Mouse (Mus musculus) gastrocnemius, postnatal 10 days (tissue): Measurements from ENCODE around the gene Slc39a10. TPM values are rescaled to one million over a fixed set of nuclear protein-coding genes. Genes with fewer than 3 reads are reported as not detected.
"Not testable (repeated sequence)": the region's sequence is repeated elsewhere in the genome, so short reads cannot be mapped to it uniquely, and the experiment has no call there.

Experiments used
- DNase-seq: peaks from one replicate; pipeline ENCODE4 v3.0.0; 2021; ENCODE audit warnings: mixed read lengths
- total RNA-seq, 2 experiments: library from RNA; stranded (reverse); gene quantifications; 2 replicates each; pipeline ENCODE4 v1.2.3; 2021

Gene Slc39a10
- total RNA-seq, 2 experiments from 2014 or later = 8.9 to 12.7 TPM

DNA sequence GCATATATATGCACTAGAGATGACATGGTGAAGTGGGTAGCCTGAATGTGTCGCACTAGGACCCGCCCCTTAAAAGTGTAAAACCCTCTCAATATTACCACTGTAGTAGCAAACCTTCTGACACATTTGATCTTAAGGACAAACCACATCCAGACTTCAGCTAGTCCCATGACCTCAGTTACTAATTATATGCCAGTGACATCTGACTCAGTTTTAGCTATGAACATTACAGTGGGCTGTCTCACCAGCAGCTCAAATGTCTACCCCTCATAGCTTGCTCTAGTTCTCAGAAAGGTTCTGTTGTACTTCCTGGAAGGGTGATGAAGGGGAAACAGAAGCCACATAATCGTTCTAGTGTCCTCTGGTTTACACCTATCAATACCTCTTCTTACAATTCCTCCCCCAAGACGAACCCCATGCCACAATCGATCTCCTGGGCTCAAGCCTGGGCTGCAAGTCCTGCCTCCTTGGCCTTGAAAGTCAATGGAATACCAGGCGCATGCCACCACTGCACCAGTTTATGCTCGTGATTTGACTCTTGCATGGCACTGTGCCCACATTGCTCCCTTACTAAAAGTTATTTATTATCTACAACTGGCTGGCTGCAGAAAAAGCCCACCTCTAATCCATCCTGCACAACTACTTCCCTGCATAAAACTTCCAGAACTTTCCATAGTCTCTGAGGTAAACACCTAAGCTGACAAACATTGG lies 28.3 kb downstream of the Slc39a10 start:
- DNase-seq = no peak

DNA sequence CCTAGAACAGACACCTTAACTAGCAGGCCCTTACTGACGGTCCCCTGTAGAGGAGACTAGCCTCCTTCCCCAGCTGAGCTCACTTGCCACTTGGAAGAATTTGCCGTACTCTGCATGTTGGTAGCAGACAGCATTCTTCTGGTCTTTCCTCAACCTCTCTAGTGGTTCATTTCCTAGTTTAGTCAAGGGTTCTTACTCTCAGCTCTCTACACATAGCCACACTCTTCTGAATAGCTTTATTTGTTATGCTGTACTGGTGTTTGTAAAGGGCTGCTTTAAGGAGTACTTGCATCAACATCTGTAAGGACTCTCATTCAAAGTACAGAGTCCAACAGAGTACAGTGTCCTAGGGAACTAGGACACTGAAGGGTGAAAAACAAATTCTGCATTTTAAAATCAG lies 29.2 kb downstream of the Slc39a10 start:
- DNase-seq = no peak

DNA sequence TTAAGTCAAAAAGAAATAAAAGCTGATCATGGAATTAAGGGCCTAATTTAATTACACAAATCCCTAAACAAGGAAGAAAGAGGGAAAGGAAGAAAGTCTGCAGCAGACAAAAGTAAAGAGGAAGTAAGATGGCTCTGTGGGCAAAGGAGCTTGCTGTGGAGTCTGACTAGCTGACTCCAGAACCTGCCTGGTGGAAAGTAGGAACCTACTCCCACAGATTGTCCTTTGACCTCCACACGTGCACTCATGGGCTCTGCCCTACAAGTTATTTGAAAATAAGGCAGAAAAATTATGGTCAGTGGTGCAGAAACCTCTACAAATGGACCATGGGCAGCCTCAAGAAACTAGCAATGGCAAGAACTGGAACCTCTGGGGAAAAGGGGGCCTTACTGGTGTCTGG lies 32.6 kb downstream of the Slc39a10 start:
- no peak for DNase-seq

DNA sequence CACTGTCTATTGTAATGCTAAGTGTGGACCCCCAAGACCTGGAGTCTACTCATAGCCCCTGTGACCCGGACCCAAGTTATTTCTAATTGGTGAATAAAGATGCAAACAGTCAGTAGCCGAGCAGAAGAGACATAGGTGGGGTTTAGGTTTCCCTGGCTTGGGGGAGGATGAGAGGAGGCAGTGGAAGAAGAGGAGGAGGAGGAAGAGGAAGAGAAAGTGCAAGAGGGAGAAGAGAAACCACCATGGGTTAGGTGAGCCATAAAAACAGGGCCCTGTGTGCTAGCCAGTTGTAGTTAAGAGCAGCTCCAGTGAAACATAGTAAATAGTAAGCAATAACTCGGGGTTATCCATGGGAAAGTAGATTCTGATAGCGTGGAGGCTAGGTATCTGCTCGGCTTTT lies 34.1 kb downstream of the Slc39a10 start:
- DNase-seq = no peak

DNA sequence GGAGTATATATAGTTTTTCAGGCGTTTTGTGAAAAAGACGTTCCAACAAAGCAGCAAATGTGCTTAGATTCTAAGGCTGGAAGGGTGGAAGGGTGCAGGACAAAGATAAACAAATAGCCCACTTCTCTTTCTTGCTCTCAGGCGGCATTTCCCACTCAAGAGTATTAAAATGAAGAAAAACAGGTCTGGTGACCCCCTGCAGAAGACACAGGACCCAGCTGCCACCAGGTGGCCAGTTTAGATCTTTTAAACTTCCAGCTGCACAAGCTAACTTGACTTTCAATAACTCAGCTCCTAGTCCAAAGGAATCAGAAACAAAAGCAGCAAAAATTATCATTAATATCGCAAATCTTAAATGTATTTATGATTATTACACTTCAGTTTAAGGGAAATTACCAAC lies 36.2 kb downstream of the Slc39a10 start:
- DNase-seq = no peak

DNA sequence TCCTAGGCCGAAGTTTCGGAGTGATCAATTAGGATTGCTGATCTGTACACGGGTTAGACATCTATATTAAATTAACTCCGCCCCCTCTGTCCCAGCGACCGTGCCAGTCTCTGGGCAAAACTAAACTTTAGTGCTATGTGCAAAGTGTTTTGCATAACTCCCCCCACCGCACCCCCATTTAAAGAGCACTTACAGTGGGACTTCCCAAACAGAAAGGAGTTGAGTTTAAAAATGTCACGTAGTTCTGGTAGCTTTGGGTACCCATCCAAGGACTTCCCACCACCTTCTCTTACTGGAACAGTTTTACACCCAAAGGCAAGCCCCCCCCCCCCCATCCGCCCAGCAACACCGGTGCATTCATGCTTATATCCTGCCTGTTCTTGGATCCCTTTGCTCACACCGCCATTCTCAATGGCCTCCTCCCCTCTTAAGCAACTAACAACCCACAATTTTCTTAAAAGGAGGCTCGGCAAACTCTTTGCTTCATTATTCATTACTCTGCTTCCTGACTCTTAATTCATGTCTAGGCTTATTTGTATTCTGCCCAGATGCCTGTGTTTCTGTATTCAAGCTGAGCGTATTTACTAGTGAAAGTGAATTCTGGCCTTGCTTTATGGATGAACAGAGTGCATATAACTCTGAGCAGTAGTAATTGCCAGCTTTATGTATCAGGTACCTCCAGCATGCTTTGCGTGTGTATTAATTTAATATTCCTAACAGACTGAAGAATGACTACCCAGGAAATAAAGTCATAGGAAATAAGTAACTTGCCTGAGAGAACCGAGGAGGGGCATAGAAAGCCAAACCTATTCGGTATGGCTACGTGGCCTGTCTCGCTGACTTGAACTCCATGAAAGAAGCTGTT lies 38.4 kb downstream of the Slc39a10 start:
- no peak for DNase-seq

DNA sequence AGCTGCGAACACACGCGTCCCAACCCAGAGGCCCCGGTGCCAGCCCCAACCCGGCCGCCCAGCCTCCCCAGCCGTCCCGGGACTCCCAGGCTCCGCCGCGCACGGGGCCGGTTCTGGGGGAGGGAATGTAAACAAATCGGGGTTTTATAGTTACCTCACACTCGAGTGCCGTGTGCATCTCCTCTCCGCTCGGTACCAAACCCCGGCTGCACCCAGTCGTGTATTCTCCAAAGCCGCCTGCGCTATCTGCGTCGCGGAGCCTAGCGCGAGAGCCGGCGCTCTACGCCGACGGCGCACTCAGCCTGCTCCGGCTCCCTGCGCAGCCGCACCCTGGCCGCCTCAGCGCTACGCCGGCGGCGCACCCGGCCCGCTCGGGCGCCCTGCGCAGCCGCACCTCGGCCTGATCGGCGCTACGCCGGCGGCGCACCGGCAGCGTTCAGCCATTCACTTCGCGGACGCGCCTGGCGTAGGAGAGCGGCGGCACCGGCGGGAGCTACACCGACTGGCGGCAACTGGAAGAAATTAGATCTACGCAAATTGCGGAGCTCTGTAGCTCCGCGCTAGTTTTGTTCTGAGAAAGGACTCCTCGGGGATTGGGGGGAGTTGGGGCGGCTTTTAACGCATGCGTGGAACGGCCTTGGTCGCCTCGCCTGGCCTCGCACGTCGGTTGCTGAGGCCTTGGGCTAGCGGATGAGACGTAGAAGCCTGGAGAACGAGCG lies 39.2 kb downstream of the Slc39a10 start:
- peak; percentile 98 for DNase-seq

DNA sequence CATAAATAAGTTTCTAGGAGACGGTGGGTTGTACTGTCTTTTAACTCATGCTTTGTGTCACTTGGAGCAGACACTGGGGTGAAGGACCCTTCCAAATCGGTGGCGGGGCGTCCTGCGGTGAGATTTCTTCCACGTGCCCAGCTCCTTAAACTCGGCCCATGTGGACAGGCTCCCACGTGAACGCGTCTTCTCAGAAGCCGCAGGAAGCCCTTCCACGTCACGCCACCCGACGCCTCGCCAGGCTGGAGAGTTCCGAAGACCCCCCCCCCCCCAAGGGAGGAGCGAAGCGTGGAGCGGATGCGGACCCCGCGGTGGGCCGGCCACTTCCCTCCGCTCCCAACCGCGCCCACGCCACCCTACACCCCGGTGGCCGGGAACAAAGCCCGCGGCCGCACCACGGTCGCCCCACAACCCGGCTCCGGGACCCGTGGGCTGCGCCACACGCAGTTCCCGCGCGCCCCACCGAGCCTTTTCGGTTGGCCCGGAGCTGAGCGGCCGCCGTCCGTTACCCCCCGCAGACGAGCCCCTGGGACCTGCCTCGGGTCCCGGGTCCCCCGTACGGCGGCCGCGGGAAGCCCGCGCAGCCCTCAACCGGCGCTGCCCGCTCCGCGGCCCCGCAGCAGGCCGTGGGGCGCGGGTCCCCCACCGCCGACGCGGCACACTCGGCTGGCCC lies 39.9 kb downstream of the Slc39a10 start:
- DNase-seq = peak; percentile 68

DNA sequence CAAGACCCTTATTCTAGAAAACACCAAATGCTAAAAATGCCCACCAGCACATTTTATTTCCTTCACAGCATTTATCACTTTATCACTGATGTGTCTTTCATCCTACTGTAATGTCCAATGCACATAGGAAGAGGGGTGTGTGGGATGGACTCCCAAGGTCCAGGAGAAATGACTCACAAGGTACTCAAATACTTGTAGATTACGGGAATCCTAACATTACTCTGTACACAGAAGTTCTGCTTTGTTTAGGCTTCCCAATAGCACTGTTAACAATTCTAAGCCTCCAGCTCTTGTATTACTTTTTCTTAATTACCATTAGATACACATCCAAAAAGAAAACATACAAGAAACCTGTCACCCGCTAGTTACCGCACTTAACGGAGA lies 40.4 kb downstream of the Slc39a10 start:
- DNase-seq = no peak

DNA sequence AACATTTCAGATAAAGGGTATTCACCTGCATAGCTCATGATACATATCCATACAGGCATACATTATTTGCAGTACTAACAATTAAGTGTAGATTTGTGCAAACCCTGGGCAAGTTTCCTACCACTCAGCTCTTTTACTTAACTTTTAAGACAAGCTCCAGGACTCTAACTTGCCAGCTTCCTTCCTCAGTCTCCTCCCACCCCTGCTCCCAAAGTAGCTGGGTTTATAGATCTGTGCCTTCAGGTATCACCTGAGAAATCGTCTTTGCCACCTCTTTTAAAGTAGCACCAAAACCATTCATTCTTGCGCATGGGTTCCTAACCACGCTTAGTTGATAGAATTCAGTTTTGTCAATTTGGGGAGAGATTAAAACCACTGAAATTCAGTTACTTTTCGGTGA lies 41.1 kb downstream of the Slc39a10 start:
- DNase-seq = no peak

DNA sequence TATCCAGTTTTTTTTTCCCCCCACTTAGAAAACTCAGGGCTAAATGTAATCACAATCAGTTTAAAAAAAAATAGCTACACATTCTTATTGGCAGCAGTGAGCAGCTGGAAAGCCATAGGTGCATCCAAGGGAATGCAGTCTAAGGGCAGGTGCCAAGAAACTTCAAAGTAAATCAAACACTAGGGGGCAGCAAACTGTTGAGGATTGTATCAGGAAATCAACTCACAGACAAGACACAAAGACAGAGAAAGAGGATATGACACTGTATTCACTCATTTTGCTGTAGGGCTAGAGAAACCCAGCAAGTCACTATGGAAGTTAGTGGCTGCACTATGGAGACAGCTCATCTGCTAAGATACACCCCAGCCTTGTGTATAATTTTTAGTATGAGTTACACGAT lies 42.9 kb downstream of the Slc39a10 start:
- DNase-seq = peak; percentile 33

DNA sequence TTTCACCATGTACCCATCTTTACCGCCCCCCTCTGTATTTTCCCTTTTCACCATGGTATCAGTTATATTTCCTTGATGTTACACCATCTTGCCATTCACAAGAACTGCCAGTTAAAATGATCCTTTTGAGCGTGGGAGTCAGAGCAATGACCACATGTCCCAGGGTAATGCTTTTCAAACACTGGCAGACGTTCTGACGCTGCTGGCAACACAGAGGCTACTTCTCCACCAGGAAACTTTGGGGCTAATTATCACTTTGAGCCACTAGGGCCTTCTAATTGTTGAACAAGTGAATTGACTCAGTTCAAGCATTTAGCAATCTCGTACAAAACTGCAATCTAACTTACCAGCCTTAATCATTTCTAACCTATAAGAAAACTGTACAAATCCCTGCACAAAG lies 47.4 kb downstream of the Slc39a10 start:
- no peak for DNase-seq

DNA sequence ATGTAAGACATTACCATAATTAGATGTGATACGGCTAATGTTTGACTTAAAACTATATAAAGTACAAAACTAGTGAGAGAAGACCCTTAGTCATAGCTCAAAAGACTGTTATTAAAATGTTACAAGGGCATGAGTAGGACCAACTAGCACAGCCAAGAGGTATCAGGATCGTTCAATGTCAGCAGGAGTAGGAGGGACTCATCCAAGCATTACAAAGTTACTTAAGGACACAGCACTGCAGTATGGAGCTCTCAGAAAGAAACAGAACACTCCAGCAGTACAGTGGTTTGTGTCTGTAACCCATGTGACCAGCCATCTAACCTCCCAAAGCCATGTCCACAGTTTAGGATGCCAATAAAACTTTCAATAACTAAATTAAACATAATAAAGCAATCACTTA lies 48.4 kb downstream of the Slc39a10 start:
- no peak for DNase-seq

DNA sequence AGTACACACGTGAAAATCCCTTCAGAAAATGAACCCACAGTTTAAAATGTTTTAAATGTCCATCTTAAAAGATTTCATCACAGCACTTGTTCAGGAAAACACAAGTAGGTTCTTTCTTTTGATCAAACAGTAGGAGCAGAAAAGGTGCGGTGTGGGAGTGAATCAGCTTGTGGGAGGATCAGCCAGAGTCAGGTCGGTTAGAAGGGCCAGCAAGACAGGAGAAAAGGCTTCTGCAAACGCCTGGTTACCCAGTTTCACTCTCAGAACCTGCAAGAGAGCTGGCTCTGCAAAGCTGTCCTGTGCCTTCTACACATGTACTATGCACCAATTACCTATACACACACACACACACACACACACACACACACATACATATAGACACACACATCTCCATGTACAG lies 49.2 kb downstream of the Slc39a10 start:
- DNase-seq = no peak

DNA sequence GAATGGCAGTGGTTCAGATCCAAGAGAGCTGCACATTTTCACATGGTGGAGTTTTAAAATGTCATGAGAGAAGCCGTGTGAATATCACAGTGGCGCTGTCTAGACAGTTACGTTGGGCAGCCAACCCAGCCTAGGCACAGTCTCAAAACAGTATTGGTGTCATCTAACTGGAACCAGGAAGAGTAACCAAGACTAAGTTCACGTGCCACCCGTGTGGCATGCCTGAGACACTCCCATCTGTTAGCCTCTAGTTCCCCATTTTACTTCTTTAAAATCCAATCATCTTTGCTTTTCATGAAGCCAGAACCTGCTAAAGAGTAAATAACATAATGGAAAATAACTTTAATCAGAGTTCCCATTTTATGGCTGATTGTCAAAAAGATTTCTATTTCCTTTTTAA lies 60.7 kb downstream of the Slc39a10 start:
- DNase-seq = no peak

DNA sequence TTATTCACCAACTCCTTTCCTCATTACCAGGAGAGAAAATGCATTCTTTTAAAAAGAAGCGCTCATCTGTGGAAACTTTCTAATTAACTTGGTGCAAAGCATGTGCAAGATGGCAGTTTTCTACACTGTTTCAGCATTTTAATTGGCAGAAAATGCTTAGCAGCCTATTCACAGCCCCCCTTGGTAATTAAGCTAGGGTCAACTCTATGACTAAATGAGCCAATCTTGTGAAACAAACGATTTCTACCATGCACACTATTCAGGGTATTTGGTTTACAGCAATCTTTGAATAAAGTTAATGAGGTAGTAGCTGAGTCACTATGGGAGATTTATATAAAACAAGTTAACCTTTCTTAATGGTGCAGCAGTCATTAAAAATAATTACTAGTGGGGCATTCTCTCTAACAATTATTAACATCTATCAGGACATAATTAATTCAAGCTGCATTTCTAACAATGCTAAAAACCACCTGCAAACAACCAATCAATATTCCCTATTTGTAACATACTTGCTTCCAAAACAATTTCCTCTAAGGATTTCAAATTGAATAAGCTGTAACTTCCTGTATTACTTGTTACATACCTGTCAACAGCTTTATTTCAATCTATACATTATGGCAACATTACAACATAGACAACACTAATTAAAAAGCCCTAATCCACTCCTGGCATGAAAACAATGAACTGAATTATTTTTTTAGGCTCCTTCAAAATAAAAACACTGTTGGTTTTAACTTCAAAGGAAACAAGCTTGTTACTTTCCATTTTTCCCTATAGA lies 62.4 kb downstream of the Slc39a10 start:
- no peak for DNase-seq

DNA sequence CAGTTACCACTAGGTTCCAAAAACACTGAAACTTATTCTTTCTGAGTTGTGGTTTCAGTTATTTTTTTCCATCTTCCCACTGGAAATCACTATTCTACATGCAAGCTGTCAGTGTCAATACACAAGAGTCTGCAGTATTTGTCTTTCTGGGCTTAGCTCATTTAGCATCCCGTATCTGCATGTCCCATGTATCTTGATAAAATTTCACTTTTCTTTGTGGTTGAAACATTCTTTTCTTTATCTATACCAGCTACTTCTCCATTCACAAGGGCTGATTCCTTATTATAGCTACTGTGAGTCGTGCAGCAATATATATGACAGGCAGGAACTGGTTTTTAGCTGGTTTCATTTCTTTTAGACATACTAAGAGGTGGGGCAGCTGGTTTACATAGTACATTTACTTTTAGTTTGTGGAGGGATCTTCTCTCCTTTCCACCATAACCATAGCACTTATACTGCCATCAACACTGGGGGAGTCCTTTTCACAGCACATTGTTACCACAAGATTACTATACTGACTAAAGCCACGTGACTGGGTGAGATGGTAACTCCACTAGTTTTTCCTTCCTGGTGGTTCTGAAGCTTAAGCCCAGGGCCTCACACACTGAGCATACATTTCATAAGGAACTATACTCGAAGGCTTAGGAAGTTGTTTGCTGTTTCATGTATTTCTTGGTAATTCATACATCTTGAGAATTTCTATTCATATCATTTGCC lies 70.2 kb downstream of the Slc39a10 start:
- no peak for DNase-seq

DNA sequence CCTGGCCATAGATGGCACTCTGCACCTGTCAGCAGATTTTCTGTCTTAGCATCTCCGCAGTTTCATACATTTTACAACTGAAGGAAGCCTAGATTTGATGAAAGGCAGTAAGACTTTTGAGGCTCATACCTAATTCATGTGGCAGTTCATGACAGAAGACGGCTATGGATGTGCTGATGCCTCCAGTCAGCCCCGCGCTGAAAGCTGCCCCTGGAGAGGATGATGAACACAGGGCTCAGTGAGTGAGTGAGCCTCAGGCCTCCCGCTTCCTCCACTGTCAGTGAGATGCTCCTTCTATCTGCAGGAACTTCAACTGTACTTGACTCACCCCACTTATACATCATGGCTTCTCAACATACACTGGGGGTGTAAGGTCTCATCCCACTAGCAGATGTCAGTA lies 74.7 kb downstream of the Slc39a10 start:
- no peak for DNase-seq

DNA sequence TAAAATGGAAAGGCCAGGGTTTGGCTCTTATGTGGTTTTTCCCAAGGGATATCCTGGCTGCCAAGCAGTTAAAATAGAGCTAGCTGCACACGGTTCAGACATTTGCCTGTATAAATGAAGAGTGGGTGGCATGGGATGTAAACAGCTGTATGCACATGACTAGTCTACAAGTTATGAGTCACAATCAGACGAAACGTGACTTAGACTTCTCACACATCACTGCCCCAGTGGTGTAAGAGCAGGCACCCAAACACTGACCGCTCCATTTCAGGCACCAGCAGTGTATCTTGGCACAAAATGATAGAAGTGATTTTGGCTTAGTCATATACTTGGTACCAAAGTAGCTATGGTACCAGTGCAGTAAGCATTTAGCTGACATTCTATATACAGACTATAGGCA lies 84.0 kb downstream of the Slc39a10 start:
- not testable (repeated sequence) for DNase-seq

DNA sequence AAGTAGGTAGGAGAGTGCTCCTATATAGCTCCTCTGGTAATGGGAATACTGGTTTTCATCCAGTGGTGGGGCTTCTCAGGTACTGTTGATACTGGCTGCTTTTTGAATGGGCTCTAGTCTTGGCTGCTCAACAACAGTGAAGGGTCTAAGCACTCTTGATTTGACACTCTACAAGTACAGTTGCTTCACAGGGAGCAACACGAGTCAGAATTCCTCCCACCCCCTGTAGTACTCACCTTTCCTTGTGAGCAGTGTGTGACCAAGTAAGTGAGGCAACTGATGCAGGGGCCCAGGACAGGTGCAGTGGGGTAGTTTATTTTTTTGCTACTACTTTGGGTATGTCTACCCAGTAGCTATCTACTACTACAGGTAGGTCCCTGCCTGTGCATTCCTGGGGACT lies 87.6 kb downstream of the Slc39a10 start:
- no peak for DNase-seq

DNA sequence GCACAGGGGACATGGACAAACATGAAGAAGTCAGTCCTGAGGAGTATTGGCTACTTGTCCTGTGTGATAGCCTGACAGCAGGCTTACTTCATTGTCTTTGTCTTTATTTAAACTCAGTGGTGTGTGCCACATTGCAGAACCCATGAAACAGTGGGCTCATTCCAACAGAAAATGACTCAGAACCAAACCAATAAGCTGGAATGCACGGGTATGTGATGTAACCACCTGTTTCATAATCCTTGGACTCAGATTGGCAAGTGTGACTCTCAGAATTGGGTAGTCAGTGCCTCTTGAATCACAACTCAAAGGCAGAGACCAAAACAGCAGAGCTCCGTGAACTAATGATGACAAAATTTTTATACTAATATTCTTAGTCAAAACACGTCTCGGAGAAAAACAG lies 110.4 kb downstream of the Slc39a10 start:
- DNase-seq = not testable (repeated sequence)
